Mouse (Mus musculus) lung, postnatal 0 days (tissue): ENCODE data around the gene Jak2.

Source experiments
- CTCF ChIP-seq: IDR thresholded peaks from 2 replicates; pipeline ENCODE4 v1.5.1; 2016; ENCODE audit warnings: antibody characterized with exemption, mild to moderate bottlenecking
- EP300 ChIP-seq: IDR thresholded peaks from 2 replicates; pipeline ENCODE4 v1.6.1; 2016; ENCODE audit warnings: antibody characterized with exemption, mild to moderate bottlenecking, control low read depth

- TF ChIP-seq EP300 (no peak), CTCF (no peak)
Observed at GRCm38 (mm10) chr19:29228989-29229388, 22.6 kb upstream of the Jak2 start.
